Mouse (Mus musculus): ENCODE results near the gene Kcnc3.

Kcnc3 gene

DNA sequence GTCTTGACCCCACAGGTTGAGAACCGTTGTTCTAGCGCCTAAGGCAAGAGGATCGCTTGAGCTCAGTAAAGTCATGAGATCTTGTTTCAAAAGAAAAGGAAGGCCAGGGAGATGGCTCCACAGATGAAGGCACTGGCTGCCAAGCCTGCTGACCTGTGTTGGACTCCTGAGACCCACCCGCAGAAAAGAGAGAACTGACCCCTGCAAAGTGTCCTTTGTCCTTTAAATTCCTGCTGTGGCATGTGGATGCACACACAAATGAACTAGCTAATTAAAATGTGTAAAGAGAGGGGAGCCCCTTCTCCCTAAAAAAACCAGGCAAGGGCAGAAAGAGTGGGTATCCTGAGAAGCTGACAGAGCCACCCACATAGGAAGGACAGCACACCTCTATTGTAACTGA, 18.7 kb upstream of the Kcnc3 start:
- no peak for DNase-seq

- DNase-seq = no peak
Observed at GRCm38 (mm10) chr7:44572213-44572701, 18.2 kb upstream of the Kcnc3 start, which contains the start of gene Napsa. Gene Napsa (plus strand): TSS chr7:44572380.

GRCm38 (mm10) chr7:44572956-44573484, 17.4 kb upstream of the Kcnc3 start:
- DNase-seq = no peak

DNA sequence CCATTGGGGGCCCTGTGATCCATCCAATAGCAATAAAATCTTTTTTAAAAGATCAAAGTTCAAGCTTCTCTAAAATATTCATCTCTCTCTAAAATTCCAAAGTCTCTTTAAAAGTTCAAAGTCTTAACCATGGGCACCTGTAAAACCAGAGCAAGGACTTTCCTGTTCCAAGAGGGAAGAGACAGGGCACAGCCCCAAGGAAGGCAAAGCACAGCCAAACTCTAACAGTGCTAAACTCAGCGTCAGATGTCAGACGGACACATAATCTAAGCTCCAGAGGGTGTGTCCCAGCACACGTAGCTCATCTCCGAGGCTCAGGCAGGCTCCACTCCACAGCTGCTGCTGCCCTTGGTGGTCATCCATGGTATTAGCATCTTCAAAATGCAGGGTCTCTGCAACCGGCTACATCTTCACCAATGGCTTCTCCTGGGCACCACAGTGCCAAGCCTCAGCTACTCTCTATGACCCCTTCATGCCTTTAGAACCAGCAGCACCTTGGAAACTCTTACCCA, 14.1 kb upstream of the Kcnc3 start:
- no peak for DNase-seq

DNA sequence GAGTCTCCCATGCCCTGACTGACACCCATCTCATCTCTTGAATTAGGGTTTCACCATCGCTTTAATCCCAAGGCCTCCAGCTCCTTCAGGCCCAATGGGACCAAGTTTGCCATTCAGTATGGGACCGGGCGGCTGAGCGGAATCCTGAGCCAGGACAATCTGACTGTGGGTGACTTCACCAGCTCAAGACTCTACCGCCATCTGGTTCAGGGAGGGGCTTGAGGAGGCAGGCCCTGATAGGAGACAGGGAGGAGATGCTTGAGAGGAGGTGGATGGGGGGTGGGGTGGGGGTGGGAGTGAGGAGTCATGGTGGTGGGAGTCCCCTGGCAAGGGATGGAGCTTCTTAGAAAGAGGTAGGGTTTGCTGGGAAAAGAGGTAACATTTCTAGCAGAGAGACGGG, 8.8 kb upstream of the Kcnc3 start:
- DNase-seq = no peak

- no peak for DNase-seq
Observed at GRCm38 (mm10) chr7:44582709-44583108, 7.8 kb upstream of the Kcnc3 start.

DNA sequence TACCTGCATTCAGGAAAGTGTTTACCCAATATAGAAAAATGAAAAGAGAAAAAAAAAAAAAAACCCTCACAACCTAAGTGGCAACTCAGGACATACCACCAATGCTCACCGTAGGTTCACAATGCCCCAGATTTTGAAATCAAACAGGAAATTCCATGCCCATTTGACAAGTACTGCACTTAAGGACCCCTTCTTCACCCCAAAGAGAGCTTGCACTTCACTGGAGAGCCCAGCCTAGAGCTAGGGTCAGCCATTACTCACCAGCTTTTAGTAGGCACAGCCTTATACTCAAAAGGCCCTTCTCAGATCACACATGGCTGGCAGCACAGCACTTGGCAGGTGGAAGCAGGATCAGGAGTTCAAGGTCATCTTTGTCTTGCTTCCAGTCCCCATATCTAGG, 7.3 kb upstream of the Kcnc3 start:
- DNase-seq = no peak

GRCm38 (mm10) chr7:44584265-44584804, 6.1 kb upstream of the Kcnc3 start:
- DNase-seq = no peak

GRCm38 (mm10) chr7:44584921-44585320, 5.5 kb upstream of the Kcnc3 start:
- DNase-seq = no peak

- no peak for DNase-seq
Observed at GRCm38 (mm10) chr7:44585606-44586005, 4.9 kb upstream of the Kcnc3 start.

- DNase-seq = peak; percentile 85 to 86
Observed at GRCm38 (mm10) chr7:44586518-44586917, 3.9 kb upstream of the Kcnc3 start.

- DNase-seq = peak; percentile 89 to 95
Observed at GRCm38 (mm10) chr7:44586930-44587329, 3.5 kb upstream of the Kcnc3 start.

DNA sequence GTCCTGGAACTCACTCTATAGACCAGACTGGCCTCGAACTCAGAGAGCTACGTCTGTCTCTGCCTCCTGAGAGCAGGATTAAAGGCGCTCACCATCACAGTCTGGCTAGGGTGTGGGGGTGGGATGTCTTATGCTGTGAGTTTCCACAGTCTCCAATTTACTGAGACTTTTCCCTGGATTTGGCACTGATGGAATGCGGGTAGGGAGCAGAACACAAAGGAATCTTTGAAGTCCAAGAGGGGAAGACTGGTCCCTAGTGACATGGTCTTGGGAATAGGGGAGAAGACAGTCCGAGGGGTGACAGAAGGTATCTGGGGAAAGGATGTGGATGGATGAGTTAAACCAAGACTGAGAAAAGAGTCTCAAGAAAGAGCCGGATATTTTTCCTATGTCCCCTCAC, 2.8 kb upstream of the Kcnc3 start:
- DNase-seq = peak in 1 of 2 experiments; percentile 19

DNA sequence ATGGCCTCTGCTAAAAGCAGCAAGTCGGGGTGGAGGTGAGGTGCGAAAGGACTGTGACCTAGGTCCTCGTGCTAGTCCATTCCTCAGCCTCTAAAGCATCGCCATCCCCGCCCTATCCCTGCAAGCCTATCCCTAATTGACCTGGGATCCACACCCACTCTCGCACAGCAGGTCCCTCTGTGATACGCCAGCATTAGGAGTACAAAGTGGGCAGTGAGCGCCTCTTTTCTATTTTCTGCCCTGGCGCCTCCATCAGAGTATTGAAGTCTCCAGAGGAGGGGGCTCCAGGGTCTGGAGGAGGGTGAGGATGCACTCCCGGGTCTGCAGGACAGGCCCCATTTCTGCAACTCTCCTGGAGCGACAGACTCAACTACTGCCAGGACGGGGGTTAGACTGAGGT, 2.1 kb upstream of the Kcnc3 start:
- peak; percentile 54 to 61 for DNase-seq

DNA sequence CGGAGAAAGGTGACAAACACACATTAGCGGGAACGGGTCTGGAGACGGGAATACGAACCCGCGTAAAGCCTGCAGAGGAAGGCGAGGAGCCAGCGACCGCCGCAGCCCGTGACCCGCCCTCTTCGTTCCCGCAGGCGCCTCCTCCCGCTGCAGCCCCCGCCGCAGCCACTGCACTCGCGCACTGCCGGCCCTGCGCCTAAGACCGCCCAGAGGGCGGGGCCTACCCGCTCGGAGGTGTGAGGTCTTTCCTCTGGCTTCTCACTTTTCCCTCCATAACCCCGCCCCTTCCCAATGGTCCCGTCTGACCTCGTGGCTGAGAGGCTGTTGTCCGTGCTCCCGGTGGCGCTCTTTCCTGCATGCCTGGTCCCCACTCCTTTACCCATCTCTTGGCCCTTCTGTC, 1.3 kb upstream of the Kcnc3 start:
- peak; percentile 96 to 99 for DNase-seq

GRCm38 (mm10) chr7:44589946-44590345, 518 bp upstream of the Kcnc3 start:
- peak; percentile 54 to 55 for DNase-seq

- peak; percentile 52 to 71 for DNase-seq
Observed at GRCm38 (mm10) chr7:44591348-44592116, 1.1 kb downstream of the Kcnc3 start.

DNA sequence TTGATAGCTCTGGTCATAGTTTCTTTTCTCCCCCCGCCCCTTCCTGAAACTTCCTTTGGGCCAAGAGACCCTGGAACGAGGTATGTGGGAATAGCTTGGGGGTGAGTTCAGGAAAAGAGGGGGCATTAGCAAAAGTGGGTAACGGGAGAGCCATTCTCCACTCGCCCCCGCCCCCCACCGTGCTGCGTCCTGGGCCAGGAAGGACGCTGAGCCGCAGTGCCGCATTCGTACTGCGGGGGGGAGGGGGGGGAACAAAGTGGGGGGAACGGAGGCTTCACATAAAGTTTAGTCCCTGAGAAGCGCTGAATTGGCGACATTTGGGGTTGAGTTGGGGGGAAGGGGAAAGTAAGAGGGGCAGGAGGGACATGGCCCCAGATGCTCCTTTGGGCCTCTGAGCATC, 2.6 kb downstream of the Kcnc3 start:
- peak in 1 of 2 experiments; percentile 59 for DNase-seq

DNA sequence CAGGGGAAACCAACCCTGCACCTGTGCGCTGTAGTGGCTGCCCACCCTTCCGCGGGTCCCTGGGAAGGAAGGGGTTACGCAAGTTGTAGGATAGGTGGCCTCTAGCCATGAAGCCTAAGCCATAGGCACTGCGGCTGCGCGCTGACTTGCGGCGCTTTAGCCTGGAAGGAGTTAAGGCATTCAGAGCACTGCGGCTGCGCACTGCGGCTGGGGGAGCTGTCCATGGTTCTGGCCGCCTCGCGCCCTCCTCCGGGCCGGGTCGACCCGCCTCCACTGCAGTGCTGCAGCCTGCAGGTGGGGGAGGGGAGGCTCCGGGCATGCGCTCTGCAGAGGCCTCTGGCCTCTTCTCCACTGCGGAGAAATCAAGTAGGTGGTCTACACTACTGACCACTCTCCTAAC, 3.3 kb downstream of the Kcnc3 start:
- DNase-seq = peak; percentile 98

GRCm38 (mm10) chr7:44594291-44594690, 3.8 kb downstream of the Kcnc3 start:
- DNase-seq = peak; percentile 85 to 89

DNA sequence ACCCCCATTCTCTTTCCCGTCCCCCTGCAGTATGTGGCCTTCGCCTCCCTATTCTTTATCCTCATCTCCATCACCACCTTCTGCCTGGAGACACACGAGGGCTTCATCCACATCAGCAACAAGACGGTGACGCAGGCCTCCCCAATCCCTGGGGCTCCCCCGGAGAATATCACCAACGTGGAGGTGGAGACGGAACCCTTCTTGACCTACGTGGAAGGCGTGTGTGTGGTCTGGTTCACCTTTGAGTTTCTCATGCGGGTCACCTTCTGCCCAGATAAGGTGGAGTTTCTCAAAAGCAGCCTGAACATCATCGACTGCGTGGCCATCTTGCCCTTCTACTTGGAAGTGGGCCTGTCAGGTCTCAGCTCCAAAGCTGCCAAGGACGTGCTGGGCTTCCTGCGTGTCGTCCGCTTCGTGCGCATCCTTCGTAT, 4.7 kb downstream of the Kcnc3 start:
- DNase-seq = peak in 1 of 2 experiments; percentile 51

- peak in 1 of 2 experiments; percentile 45 for DNase-seq
Observed at GRCm38 (mm10) chr7:44596051-44596450, 5.6 kb downstream of the Kcnc3 start.

DNA sequence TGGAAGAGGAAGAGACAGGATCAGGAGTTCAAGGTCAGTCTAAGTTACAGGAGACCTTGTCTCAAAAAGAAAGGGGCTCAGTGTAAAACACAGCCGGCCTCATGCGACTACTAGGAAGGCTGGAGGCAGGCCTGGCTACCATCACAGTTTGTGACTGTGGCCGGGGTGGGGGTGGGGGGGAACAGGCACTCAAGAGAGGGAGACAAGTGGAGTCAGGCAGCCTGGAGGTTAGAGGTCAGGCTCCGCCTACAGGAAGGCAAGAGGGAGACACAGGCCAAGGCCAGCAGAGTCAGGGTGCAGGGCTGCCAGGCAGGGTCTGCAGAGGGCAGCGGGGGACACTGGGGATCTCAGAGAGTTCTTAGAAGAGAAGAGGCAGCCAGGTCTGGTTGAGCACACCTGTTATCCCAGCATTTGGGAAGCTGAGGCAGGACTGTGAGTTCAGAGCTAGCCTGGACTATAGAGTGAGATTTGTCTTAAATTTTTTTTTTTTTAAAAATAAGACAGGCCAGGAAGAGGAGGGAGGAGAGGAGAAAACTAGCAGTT, 6.6 kb downstream of the Kcnc3 start:
- peak in 1 of 2 experiments; percentile 40 for DNase-seq

GRCm38 (mm10) chr7:44597666-44598065, 7.2 kb downstream of the Kcnc3 start:
- DNase-seq = no peak

All from cerebellum, adult 18-20 months (tissue).